Mouse (Mus musculus) forebrain, embryonic 11.5 days (tissue): ENCODE data around the gene Podn. TPM values are rescaled to one million over a fixed set of nuclear protein-coding genes. Genes with fewer than 3 reads are reported as not detected.

Experiments used
- ATAC-seq: fragments of 200-750 bp; cut with Nextera tagmentation; replicated peaks from 2 replicates; pipeline ENCODE4 v1.8.0; 2017; ENCODE audit warnings: moderate TSS enrichment; ENCODE audit not compliant: low FRiP score
- DNase-seq: peaks from one replicate; pipeline ENCODE4 v3.0.0-alpha.2; 2017; ENCODE audit warnings: low spot score
- H3K27ac ChIP-seq: fragments of 300-500 bp; sonication (generic); 2 replicates; pipeline ENCODE4 v1.5.1; 2014; ENCODE audit warnings: low read depth, low read length
- H3K27me3 ChIP-seq: fragments of 300-500 bp; sonication (generic); 2 replicates; pipeline ENCODE4 v1.6.1; 2014; ENCODE audit warnings: mild to moderate bottlenecking, low read length, mixed read lengths; ENCODE audit not compliant: control insufficient read depth, insufficient read depth
- H3K36me3 ChIP-seq: fragments of 300-500 bp; sonication (generic); 2 replicates; pipeline ENCODE4 v1.6.1; 2014; ENCODE audit warnings: mild to moderate bottlenecking, low read length, moderate library complexity, mixed read lengths; ENCODE audit not compliant: control insufficient read depth, insufficient read depth
- H3K4me1 ChIP-seq: fragments of 300-500 bp; sonication (generic); replicated peaks from 2 replicates; pipeline ENCODE4 v1.6.1; 2014; ENCODE audit warnings: low read length, mixed read lengths; ENCODE audit not compliant: control insufficient read depth, insufficient read depth
- H3K4me2 ChIP-seq: fragments of 300-500 bp; sonication (generic); 2 replicates; pipeline ENCODE4 v1.6.1; 2014; ENCODE audit warnings: low read depth, mild to moderate bottlenecking, low read length, moderate library complexity, mixed read lengths; ENCODE audit not compliant: severe bottlenecking
- H3K4me3 ChIP-seq: fragments of 300-500 bp; sonication (generic); 2 replicates; pipeline ENCODE4 v1.5.1; 2014; ENCODE audit warnings: low read depth, low read length
- H3K9ac ChIP-seq: fragments of 300-500 bp; sonication (generic); 2 replicates; pipeline ENCODE4 v1.6.1; 2014; ENCODE audit warnings: low read length
- H3K9me3 ChIP-seq: fragments of 300-500 bp; sonication (generic); 2 replicates; pipeline ENCODE4 v1.6.1; 2016; ENCODE audit warnings: low read length, mixed read lengths; ENCODE audit not compliant: control insufficient read depth
- WGBS: fragments of 180-500 bp; shearing (Covaris S2); extraction: QIAGEN DNeasy Blood & Tissue Kit; methylation state at CpG from one replicate; pipeline ENCODE4 v1.1.7; 2014; 5-methylcytosine and 5-hydroxymethylcytosine counted together
- polyA plus RNA-seq: library from polyadenylated mRNA; unstranded; fragments of >200 nt; fragmentation: Nextera tagmentation; extraction: Ambion mirVana; gene quantifications from 2 replicates; pipeline ENCODE4 v1.2.1, GENCODE M21; 2014

Podn gene
- polyA plus RNA-seq, 1 experiment from 2014 or later, result 0.33 TPM

DNA sequence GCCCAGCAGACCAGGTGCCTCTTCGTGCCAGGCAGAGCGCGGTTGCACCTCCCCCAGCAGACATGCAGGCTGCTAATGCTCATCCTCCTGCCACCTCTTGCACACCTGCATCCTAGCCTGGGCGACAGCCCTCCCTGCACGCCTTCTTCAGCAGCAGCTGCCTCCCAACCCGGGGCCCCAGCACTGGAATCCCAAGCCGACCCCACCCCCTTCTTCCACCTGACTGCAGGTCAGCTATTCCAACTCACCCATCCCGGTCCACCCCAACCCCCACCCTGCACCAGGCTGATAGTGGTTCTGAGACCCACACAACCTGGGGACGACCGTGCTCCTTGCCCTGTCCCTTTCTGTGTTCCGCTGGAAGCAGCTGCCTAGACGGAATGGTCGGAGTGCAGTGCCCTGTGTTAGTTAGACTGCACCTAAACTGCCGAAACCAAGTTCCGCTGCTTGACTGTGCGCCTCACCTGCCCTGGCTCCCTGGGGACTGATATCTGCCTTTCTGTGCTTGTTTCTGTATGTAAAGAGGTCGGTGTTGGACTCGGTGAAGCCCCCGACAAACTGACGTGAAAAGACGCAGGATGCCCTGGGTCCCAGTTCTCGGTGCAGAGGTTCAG lies 65.2 kb downstream of the Podn start:
- no peak for DNase-seq
- 3% methylated on average over 22 of the region's 22 CpGs for WGBS

DNA sequence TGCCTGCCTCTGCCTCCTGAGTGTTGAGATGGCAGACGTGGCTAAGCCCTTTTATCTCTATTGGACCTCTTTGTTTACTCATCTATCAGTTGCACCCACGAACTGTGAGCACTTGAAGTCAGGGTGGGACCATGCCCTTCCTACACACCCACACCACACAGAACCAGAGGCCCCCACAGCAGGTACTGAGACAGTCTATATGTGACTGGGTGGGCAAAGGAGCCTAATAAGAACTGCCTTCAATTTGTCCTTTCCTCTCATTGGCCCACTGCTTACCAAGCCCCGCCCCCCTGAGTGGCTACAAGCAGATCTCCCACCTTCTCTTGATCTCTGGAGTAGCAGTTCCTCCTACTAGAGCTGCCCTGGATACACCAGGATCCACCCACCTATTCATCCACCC lies 70.1 kb downstream of the Podn start:
- H3K27ac ChIP-seq, result no peak overlapping the region
- H3K9me3 ChIP-seq, result no peaks in the 10 kb centered on the region
- no peak overlapping the region for H3K4me2 ChIP-seq
- H3K9ac ChIP-seq, result no peak overlapping the region
- peaks cover 15% of the 10 kb centered on the region for H3K27me3 ChIP-seq
- no peak for DNase-seq
- ATAC-seq, result no peak
- 35% methylated on average over 3 of the region's 3 CpGs for WGBS
- peaks cover 3% of the 10 kb centered on the region; the same call in 1 of the 2 replicates for H3K4me1 ChIP-seq
- H3K36me3 ChIP-seq, result no peaks in the 10 kb centered on the region
- H3K4me3 ChIP-seq, result no peak overlapping the region

More for the DNA sequence above, 65.2 kb downstream of the Podn start:
- H3K27ac ChIP-seq, result no peak overlapping the region
- H3K4me3 ChIP-seq, result peak overlapping the region; percentile 56
- H3K9ac ChIP-seq, result no peak overlapping the region
- H3K36me3 ChIP-seq, result no peaks in the 10 kb centered on the region
- no peaks in the 10 kb centered on the region for H3K9me3 ChIP-seq
- ATAC-seq, result no peak
- peaks cover 4% of the 10 kb centered on the region; the same call in 1 of the 2 replicates for H3K4me1 ChIP-seq
- peak overlapping the region; percentile 99 for H3K4me2 ChIP-seq
- H3K27me3 ChIP-seq, result peaks cover 37% of the 10 kb centered on the region

DNA sequence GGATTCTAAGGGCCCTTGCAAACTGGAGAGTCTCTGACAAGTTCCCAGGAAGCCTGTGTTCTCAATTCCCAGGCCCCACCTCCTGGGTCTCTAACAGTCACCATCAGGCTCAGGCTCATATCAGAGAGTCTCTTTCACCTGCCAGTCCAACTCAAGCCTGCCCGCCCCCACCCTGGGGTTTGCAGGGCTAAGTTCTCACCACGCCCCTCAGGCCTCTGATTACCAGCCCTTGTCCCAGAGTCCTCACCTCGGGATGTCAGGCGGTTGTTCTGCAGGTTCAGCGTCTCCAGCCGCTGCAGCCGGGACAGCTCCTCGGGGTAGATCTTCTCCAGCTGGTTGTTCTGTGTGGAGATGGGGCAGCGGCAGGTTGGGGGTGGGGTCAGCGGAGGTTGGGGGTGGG lies 71.0 kb downstream of the Podn start:
- DNase-seq (peak; percentile 57), ATAC-seq (no peak)
- Histone ChIP-seq H3K9ac (no peak overlapping the region), H3K36me3 (no peaks in the 10 kb centered on the region), H3K27me3 (peaks cover 6% of the 10 kb centered on the region), H3K4me2 (no peak overlapping the region), H3K27ac (no peak overlapping the region), H3K9me3 (no peaks in the 10 kb centered on the region), H3K4me3 (no peak overlapping the region), H3K4me1 (peaks cover 3% of the 10 kb centered on the region; the same call in 1 of the 2 replicates)
- 3% methylated on average over 10 of the region's 10 CpGs for WGBS

DNA sequence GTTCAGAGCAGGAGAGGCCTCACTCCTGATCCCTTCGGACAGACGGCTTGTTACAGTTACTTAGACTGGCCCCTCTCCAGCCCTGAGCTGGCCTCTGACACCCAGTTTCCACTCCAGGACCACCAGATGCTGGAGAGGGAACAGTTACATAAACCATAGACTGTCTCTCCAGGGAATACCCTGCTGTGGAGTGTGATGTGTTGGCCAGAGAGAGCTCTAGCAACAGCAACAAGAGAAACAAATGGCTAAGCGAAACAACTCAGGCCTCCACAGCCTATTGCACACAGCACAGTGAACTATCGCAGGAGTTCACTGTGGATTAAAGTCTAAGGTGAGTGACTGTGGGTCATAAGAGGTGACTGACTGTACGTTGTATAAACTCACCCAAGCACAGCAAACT lies 71.6 kb downstream of the Podn start:
- H3K4me3 ChIP-seq, result no peak overlapping the region
- H3K36me3 ChIP-seq, result no peaks in the 10 kb centered on the region
- H3K9me3 ChIP-seq, result no peaks in the 10 kb centered on the region
- no peak for DNase-seq
- no peak overlapping the region for H3K4me2 ChIP-seq
- no peak overlapping the region for H3K27ac ChIP-seq
- peaks cover 3% of the 10 kb centered on the region; the same call in 1 of the 2 replicates for H3K4me1 ChIP-seq
- no peaks in the 10 kb centered on the region; the same call in 1 of the 2 replicates for H3K27me3 ChIP-seq
- ATAC-seq, result no peak
- no peak overlapping the region for H3K9ac ChIP-seq
- 65% methylated on average over 5 of the region's 5 CpGs for WGBS

DNA sequence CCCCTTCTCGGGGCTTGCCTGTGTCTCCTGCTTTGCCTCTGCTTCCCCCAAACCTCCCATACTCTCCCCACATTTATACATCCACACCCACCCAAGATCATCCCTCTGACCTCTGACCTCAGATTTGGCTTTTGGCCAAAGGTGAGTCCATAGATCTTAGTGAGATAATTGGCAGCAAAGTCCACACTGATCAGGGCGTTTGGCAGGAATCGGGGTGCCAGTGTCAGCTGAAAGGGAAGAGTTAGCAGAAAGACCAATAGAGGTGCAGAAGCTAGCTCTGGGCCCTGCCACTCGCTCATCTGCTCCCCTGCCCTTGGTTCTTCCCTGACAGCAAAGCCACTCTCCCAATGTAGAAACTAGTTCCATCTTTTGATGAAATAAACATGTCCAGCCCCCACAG lies 73.1 kb downstream of the Podn start:
- ATAC-seq, result no peak
- no peak overlapping the region for H3K9ac ChIP-seq
- H3K4me3 ChIP-seq, result no peak overlapping the region
- WGBS, result 77% methylated on average over 4 of the region's 4 CpGs
- DNase-seq, result no peak
- H3K4me2 ChIP-seq, result no peak overlapping the region
- no peaks in the 10 kb centered on the region for H3K9me3 ChIP-seq
- no peak overlapping the region for H3K27ac ChIP-seq
- no peaks in the 10 kb centered on the region for H3K27me3 ChIP-seq
- H3K36me3 ChIP-seq, result no peaks in the 10 kb centered on the region
- peaks cover 5% of the 10 kb centered on the region; the same call in 1 of the 2 replicates for H3K4me1 ChIP-seq

DNA sequence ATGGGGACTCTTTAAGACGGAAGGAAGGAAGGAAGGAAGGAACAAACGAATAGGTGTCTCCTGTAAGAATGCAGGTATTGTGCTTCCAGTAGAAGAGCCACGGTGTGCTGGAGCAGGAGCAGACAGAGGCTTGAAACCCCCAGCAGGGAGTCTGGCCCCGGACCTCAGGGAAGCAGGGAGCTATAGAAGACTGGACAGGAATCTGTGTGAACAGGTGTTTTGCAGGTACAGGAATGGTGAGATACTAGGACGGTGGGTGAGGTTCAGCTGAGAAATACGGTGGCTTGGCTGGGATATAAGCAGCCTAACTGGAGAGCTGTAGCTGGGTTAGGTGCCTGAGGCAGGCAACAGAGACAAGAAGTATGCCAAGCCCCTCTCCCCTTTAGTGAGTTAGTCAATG lies 76.1 kb downstream of the Podn start:
- peaks cover 3% of the 10 kb centered on the region; the same call in 1 of the 2 replicates for H3K4me1 ChIP-seq
- H3K36me3 ChIP-seq, result no peaks in the 10 kb centered on the region
- no peak for ATAC-seq
- WGBS, result 86% methylated on average over 6 of the region's 6 CpGs
- no peaks in the 10 kb centered on the region for H3K27me3 ChIP-seq
- no peak for DNase-seq
- no peak overlapping the region for H3K4me3 ChIP-seq
- H3K27ac ChIP-seq, result no peak overlapping the region
- no peak overlapping the region for H3K4me2 ChIP-seq
- H3K9me3 ChIP-seq, result no peaks in the 10 kb centered on the region
- H3K9ac ChIP-seq, result no peak overlapping the region

DNA sequence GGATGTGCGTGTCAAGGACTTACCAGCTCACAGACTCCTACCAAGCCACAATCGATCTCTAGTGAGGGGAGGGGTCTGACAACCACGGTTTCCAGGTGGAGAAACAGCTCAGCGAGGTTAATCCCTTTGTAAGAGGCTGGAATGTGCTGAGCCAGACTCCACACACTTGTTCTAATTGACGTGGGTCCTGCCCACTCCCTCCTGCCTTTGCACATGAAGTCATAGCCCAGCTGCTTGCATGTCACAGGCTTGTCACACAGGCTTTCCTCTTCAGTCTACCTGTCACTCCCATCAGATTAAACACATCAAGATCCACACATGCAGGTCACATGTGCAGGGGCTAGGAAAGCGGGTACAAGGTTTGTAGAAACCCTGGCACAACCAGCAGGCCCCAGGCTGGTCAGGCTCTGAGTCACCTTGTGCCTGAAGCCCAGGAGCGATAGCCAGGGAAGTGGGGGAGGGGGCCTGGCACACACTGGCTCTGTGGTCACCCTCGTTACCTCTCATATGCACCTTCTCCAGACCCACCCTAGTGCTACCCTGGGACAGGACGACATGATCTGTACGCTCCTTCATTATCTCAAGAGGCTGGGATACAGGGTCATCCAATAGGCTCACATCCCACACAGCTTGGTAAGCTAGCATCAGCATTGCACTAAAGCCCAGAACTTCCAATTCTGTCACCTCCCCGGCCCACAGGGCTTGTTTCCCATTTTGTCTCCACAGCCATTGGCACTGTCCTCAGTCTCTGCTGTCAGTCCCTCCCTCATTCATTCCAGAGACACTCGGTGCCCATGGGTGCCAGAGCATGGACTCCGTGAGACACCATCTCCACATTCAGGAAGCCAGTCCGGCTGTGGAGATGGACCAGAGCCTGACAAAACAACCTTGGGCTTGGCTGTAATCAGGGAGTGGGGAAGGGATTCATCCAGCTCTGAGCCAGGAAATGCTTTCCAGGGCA lies 77.0 kb downstream of the Podn start:
- no peak overlapping the region for H3K9ac ChIP-seq
- H3K27me3 ChIP-seq, result no peaks in the 10 kb centered on the region
- no peak overlapping the region for H3K4me3 ChIP-seq
- no peaks in the 10 kb centered on the region for H3K36me3 ChIP-seq
- DNase-seq, result no peak
- no peaks in the 10 kb centered on the region for H3K9me3 ChIP-seq
- H3K27ac ChIP-seq, result no peak overlapping the region
- no peak for ATAC-seq
- no peak overlapping the region for H3K4me2 ChIP-seq
- H3K4me1 ChIP-seq, result 0 out of 2 replicates have a peak, but pooled peaks cover 2% of the 10 kb centered on the region
- WGBS, result 48% methylated on average over 14 of the region's 14 CpGs

DNA sequence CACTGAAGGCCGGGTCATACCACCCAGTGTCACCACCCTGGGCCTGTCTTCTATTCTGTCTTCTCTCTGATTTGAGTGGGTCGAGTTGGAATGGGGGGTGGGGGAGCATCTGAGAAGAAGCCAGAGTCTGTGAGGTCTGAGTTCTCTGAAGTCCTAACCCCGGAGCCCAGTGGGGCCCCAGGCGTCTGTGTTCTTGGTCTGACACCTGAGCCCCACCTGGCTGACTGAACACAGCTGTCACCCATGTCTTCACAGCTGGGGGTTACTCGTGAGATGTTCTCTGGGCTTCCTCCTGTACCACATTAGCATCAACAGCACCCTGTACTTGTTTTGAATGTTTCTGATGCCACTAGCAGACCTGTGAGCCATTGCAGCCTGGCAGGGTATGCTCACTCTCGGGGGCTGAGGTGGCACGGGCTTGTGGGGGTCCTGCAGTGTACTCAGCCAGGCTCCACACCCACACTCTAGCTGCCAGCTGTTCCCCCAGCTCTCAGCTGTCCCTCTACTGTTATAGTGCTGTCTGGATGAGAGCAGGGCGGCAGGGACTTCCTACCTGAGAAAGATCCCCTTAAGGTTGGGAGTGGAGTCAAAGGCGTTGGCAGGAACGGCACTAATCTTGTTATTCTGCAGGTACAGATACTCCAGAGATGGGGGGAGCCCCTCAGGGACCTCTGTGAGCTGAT lies 77.9 kb downstream of the Podn start:
- DNase-seq (no peak), ATAC-seq (no peak)
- H3K4me2 ChIP-seq, result no peak overlapping the region
- H3K9ac ChIP-seq, result no peak overlapping the region
- no peaks in the 10 kb centered on the region for H3K27me3 ChIP-seq
- H3K36me3 ChIP-seq, result no peaks in the 10 kb centered on the region
- no peak overlapping the region for H3K27ac ChIP-seq
- H3K9me3 ChIP-seq, result no peaks in the 10 kb centered on the region
- 54% methylated on average over 10 of the region's 10 CpGs for WGBS
- H3K4me1 ChIP-seq, result 0 out of 2 replicates have a peak, but pooled peaks cover 2% of the 10 kb centered on the region
- no peak overlapping the region for H3K4me3 ChIP-seq
